Mouse (Mus musculus): Measurements from ENCODE around the gene Tex19.2. TPM values are rescaled to one million over a fixed set of nuclear protein-coding genes. Genes with fewer than 3 reads are reported as not detected.

Tex19.2 gene
- polyA plus RNA-seq, 1 experiment: not detected

GRCm38 (mm10) chr11:121090943-121091342 is 27.5 kb downstream of the Tex19.2 start:
- Histone ChIP-seq H3K27me3 (ENCODE audit: control insufficient read depth, insufficient read depth, low read length, poor library complexity, severe bottlenecking) (no peaks in the 10 kb centered on the region), H3K27ac (ENCODE audit: insufficient read depth, low read length) (no peak overlapping the region), H3K9me3 (replicated peaks; ENCODE audit: control insufficient read depth, insufficient read depth, low read length, poor library complexity, severe bottlenecking) (no peaks in the 10 kb centered on the region), H3K36me3 (ENCODE audit: control insufficient read depth, insufficient read depth, low read length, poor library complexity, severe bottlenecking) (no peaks in the 10 kb centered on the region), H3K9ac (ENCODE audit: low read depth, poor library complexity, severe bottlenecking) (no peak overlapping the region), H3K4me1 (ENCODE audit: control insufficient read depth, insufficient read depth, low read length) (no peaks in the 10 kb centered on the region), H3K4me3 (ENCODE audit: low read depth, low read length) (no peak overlapping the region)
- TF ChIP-seq POLR2A (IDR thresholded peaks at IDR 0.05; ENCODE audit: insufficient read depth, low read length): no peak
- no peak for TF ChIP-seq CTCF (IDR thresholded peaks at IDR 0.05; ENCODE audit: low read depth, low read length)
- TF ChIP-seq EP300 (IDR thresholded peaks at IDR 0.05; ENCODE audit: insufficient read depth, low read depth, low read length): no peak

DNA sequence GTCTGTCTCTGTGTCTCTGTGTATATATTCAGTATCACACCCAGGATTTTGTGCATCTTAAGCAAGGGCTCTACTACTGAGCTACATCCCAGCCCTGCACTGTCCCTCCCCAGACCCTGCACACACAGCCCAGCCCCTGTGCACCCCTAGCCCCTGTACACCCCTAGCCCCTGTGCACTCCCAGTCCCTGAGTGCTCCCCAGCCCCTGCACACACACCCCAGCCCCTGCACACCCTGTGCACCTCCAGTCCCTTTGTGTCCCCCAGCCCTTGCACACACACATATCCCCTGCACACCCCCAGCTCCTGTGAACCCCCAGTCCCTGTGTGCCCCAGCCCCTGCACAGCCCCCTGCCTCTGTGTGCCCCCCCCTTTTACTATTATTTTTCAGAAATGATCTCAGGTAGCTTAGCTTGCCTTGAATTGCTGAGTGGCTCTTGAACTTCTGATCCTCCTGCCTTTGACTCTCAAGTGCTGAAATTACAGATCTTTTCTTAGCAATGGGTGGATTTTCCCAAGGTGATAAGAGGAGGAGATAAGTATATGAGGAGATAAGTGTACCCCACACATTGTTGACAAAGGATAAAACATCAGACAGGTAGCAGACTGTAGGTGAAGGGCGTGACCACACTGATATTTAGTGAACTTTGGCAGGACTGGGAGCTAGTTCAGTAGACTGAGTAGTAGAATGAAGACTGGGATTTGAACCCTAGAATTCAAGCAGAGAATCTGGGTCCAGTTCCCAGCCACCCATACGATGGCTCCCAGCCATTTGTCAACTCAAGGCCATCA is 28.5 kb downstream of the Tex19.2 start:
- Histone ChIP-seq H3K4me3 (ENCODE audit: low read depth, low read length) (no peak overlapping the region), H3K9me3 (replicated peaks; ENCODE audit: control insufficient read depth, insufficient read depth, low read length, poor library complexity, severe bottlenecking) (no peaks in the 10 kb centered on the region), H3K36me3 (ENCODE audit: control insufficient read depth, insufficient read depth, low read length, poor library complexity, severe bottlenecking) (no peaks in the 10 kb centered on the region), H3K4me1 (ENCODE audit: control insufficient read depth, insufficient read depth, low read length) (no peaks in the 10 kb centered on the region), H3K27me3 (ENCODE audit: control insufficient read depth, insufficient read depth, low read length, poor library complexity, severe bottlenecking) (no peaks in the 10 kb centered on the region), H3K27ac (ENCODE audit: insufficient read depth, low read length) (no peak overlapping the region), H3K9ac (ENCODE audit: low read depth, poor library complexity, severe bottlenecking) (no peak overlapping the region)
- no peak for TF ChIP-seq POLR2A (IDR thresholded peaks at IDR 0.05; ENCODE audit: insufficient read depth, low read length)
- no peak for TF ChIP-seq EP300 (IDR thresholded peaks at IDR 0.05; ENCODE audit: insufficient read depth, low read depth, low read length)
- no peak for TF ChIP-seq CTCF (IDR thresholded peaks at IDR 0.05; ENCODE audit: low read depth, low read length)

- Histone ChIP-seq H3K27me3 (ENCODE audit: control insufficient read depth, insufficient read depth, low read length, poor library complexity, severe bottlenecking) (no peaks in the 10 kb centered on the region), H3K27ac (ENCODE audit: insufficient read depth, low read length) (no peak overlapping the region), H3K4me1 (ENCODE audit: control insufficient read depth, insufficient read depth, low read length) (no peaks in the 10 kb centered on the region), H3K9ac (ENCODE audit: low read depth, poor library complexity, severe bottlenecking) (no peak overlapping the region), H3K36me3 (ENCODE audit: control insufficient read depth, insufficient read depth, low read length, poor library complexity, severe bottlenecking) (no peaks in the 10 kb centered on the region), H3K9me3 (replicated peaks; ENCODE audit: control insufficient read depth, insufficient read depth, low read length, poor library complexity, severe bottlenecking) (no peaks in the 10 kb centered on the region), H3K4me3 (ENCODE audit: low read depth, low read length) (no peak overlapping the region)
- TF ChIP-seq EP300 (IDR thresholded peaks at IDR 0.05; ENCODE audit: insufficient read depth, low read depth, low read length): no peak
- TF ChIP-seq CTCF (IDR thresholded peaks at IDR 0.05; ENCODE audit: low read depth, low read length): no peak
- no peak for TF ChIP-seq POLR2A (IDR thresholded peaks at IDR 0.05; ENCODE audit: insufficient read depth, low read length)
Measured at GRCm38 (mm10) chr11:121088997-121089396, 29.5 kb downstream of the Tex19.2 start.

GRCm38 (mm10) chr11:121086296-121086695 is 32.2 kb downstream of the Tex19.2 start:
- Histone ChIP-seq H3K4me1 (ENCODE audit: control insufficient read depth, insufficient read depth, low read length) (no peaks in the 10 kb centered on the region), H3K27me3 (ENCODE audit: control insufficient read depth, insufficient read depth, low read length, poor library complexity, severe bottlenecking) (no peaks in the 10 kb centered on the region), H3K27ac (ENCODE audit: insufficient read depth, low read length) (no peak overlapping the region), H3K36me3 (ENCODE audit: control insufficient read depth, insufficient read depth, low read length, poor library complexity, severe bottlenecking) (no peaks in the 10 kb centered on the region), H3K9ac (ENCODE audit: low read depth, poor library complexity, severe bottlenecking) (no peak overlapping the region), H3K4me3 (ENCODE audit: low read depth, low read length) (no peak overlapping the region), H3K9me3 (replicated peaks; ENCODE audit: control insufficient read depth, insufficient read depth, low read length, poor library complexity, severe bottlenecking) (no peaks in the 10 kb centered on the region)
- TF ChIP-seq EP300 (IDR thresholded peaks at IDR 0.05; ENCODE audit: insufficient read depth, low read depth, low read length) (no peak), POLR2A (IDR thresholded peaks at IDR 0.05; ENCODE audit: insufficient read depth, low read length) (no peak), CTCF (IDR thresholded peaks at IDR 0.05; ENCODE audit: low read depth, low read length) (no peak)

DNA sequence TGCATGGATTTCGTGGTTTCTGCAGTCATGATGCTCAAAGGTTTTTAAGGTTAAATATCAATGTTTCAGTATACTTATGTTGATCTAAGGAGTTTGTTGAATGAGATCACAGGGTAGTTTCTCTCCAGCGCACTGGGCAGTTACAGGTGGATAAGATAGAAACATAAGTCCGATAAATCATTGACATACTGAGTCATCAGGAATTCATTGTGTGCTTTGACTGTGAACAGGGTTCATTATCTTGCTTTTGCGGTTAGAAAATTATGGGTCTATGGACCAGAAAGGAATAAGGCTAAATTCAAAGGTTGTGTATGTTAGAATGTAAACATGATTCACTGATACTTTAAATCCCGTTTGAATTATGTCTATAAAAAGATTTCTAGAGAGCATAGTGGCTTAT is 33.3 kb downstream of the Tex19.2 start:
- Histone ChIP-seq H3K4me1 (ENCODE audit: control insufficient read depth, insufficient read depth, low read length) (no peaks in the 10 kb centered on the region), H3K36me3 (ENCODE audit: control insufficient read depth, insufficient read depth, low read length, poor library complexity, severe bottlenecking) (no peaks in the 10 kb centered on the region), H3K9ac (ENCODE audit: low read depth, poor library complexity, severe bottlenecking) (no peak overlapping the region), H3K27ac (ENCODE audit: insufficient read depth, low read length) (no peak overlapping the region), H3K4me3 (ENCODE audit: low read depth, low read length) (no peak overlapping the region), H3K9me3 (replicated peaks; ENCODE audit: control insufficient read depth, insufficient read depth, low read length, poor library complexity, severe bottlenecking) (no peaks in the 10 kb centered on the region), H3K27me3 (ENCODE audit: control insufficient read depth, insufficient read depth, low read length, poor library complexity, severe bottlenecking) (no peaks in the 10 kb centered on the region)
- TF ChIP-seq CTCF (IDR thresholded peaks at IDR 0.05; ENCODE audit: low read depth, low read length) (no peak), EP300 (IDR thresholded peaks at IDR 0.05; ENCODE audit: insufficient read depth, low read depth, low read length) (no peak), POLR2A (IDR thresholded peaks at IDR 0.05; ENCODE audit: insufficient read depth, low read length) (no peak)

DNA sequence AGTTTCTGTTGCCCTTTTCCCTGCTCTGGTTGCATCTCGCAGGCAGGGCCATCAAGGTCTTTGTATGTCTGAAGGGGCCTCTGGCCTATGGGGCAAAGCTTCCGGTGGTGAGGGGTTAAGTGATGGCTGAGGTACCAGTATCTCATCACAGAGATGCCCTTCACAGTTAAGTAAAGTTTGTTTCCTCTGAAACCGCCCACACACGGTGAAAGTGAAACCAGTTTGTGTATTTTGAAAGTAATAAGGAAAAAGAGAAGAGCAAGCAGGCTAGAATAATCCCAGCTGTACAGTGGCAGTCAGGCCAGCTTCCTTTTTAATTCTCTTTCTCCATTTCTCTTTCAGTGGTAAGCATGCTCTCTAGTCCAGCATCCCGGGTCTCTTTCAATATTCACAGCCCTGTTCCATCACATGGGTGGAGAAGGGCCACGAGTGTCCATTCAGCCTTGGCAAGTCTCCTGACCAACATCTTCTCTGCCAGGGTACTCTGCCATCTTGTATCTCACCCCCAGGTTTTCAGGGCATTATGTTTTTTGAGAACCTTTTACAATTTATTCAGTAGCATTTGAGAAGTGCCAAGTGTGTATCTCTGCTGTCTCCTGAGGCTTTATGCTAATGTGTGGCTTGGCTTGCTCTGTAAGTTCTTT is 35.5 kb downstream of the Tex19.2 start:
- no peaks in the 10 kb centered on the region for H3K9me3 ChIP-seq (replicated peaks; ENCODE audit: control insufficient read depth, insufficient read depth, low read length, poor library complexity, severe bottlenecking)
- no peak for TF ChIP-seq CTCF (IDR thresholded peaks at IDR 0.05; ENCODE audit: low read depth, low read length)
- TF ChIP-seq EP300 (IDR thresholded peaks at IDR 0.05; ENCODE audit: insufficient read depth, low read depth, low read length): no peak
- no peak for TF ChIP-seq POLR2A (IDR thresholded peaks at IDR 0.05; ENCODE audit: insufficient read depth, low read length)

More for the DNA sequence above, 35.5 kb downstream of the Tex19.2 start:
- no peaks in the 10 kb centered on the region for H3K36me3 ChIP-seq (ENCODE audit: control insufficient read depth, insufficient read depth, low read length, poor library complexity, severe bottlenecking)
- H3K4me1 ChIP-seq (ENCODE audit: control insufficient read depth, insufficient read depth, low read length): no peaks in the 10 kb centered on the region
- no peak overlapping the region for H3K9ac ChIP-seq (ENCODE audit: low read depth, poor library complexity, severe bottlenecking)
- H3K27ac ChIP-seq (ENCODE audit: insufficient read depth, low read length): no peak overlapping the region
- no peaks in the 10 kb centered on the region for H3K27me3 ChIP-seq (ENCODE audit: control insufficient read depth, insufficient read depth, low read length, poor library complexity, severe bottlenecking)
- no peak overlapping the region for H3K4me3 ChIP-seq (ENCODE audit: low read depth, low read length)

All from ES-Bruce4 (cell line).